Mouse (Mus musculus) stomach, postnatal 0 days (tissue): ENCODE data around the gene 6430628N08Rik. TPM values are rescaled to one million over a fixed set of nuclear protein-coding genes. Genes with fewer than 3 reads are reported as not detected.

Experiments used
- ATAC-seq: fragments of 200-750 bp; cut with Nextera tagmentation; 2 replicates; pipeline ENCODE4 v1.8.0; 2017; ENCODE audit not compliant: low FRiP score, low TSS enrichment
- DNase-seq: peaks from one replicate; pipeline ENCODE4 v3.0.0-alpha.2; 2016; ENCODE audit warnings: low spot score
- H3K27ac ChIP-seq: fragments of 300-500 bp; sonication (generic); replicated peaks from 2 replicates; pipeline ENCODE4 v1.5.1; 2014; ENCODE audit warnings: mild to moderate bottlenecking, control low read depth
- H3K27me3 ChIP-seq: fragments of 300-500 bp; sonication (generic); 2 replicates; pipeline ENCODE4 v1.6.1; 2014; ENCODE audit warnings: low read length; ENCODE audit not compliant: control insufficient read depth, insufficient read depth
- H3K36me3 ChIP-seq: fragments of 300-500 bp; sonication (generic); 2 replicates; pipeline ENCODE4 v1.6.1; 2014; ENCODE audit warnings: low read length, mixed read lengths; ENCODE audit not compliant: control insufficient read depth, insufficient read depth
- H3K4me1 ChIP-seq: fragments of 300-500 bp; sonication (generic); replicated peaks from 2 replicates; pipeline ENCODE4 v1.6.1; 2014; ENCODE audit warnings: antibody characterized with exemption; ENCODE audit not compliant: control insufficient read depth, insufficient read depth
- H3K4me2 ChIP-seq: fragments of 300-500 bp; sonication (generic); replicated peaks from 2 replicates; pipeline ENCODE4 v1.6.1; 2014; ENCODE audit warnings: low read depth, mild to moderate bottlenecking, control low read depth, moderate library complexity
- H3K4me3 ChIP-seq: fragments of 300-500 bp; sonication (generic); 2 replicates; pipeline ENCODE4 v1.5.1; 2014; ENCODE audit warnings: low read depth, low read length, control low read depth
- H3K9ac ChIP-seq: fragments of 300-500 bp; sonication (generic); 2 replicates; pipeline ENCODE4 v1.6.1; 2014; ENCODE audit warnings: mild to moderate bottlenecking, low read length, control low read depth, mixed read lengths
- H3K9me3 ChIP-seq: fragments of 300-500 bp; sonication (generic); 2 replicates; pipeline ENCODE4 v1.6.1; 2016; ENCODE audit warnings: low read length; ENCODE audit not compliant: control insufficient read depth
- CTCF ChIP-seq: IDR thresholded peaks from 2 replicates; pipeline ENCODE4 v1.5.1; 2016; ENCODE audit warnings: antibody characterized with exemption, low read depth, mild to moderate bottlenecking, moderate library complexity
- EP300 ChIP-seq: optimal IDR thresholded peaks from 2 replicates; pipeline ENCODE3; 2016; ENCODE audit warnings: antibody characterized with exemption
- WGBS: fragments of 180-500 bp; shearing (Covaris S2); extraction: QIAGEN DNeasy Blood & Tissue Kit; methylation state at CpG from one replicate; pipeline ENCODE4 v1.1.7; 2014; 5-methylcytosine and 5-hydroxymethylcytosine counted together
- polyA plus RNA-seq: library from polyadenylated mRNA; unstranded; fragments of >200 nt; fragmentation: Nextera tagmentation; extraction: Ambion mirVana; gene quantifications from 2 replicates; pipeline ENCODE4 v1.2.1, GENCODE M21; 2015

6430628N08Rik gene
- not detected in 2 replicates for polyA plus RNA-seq

GRCm38 (mm10) chr4:115890553-115890952 lies at the start of gene 6430628N08Rik:
Gene 6430628N08Rik, plus strand, starts transcription at chr4:115890665.
- no peak within 1 kb of the TSS for H3K27ac ChIP-seq
- no peak for ATAC-seq
- WGBS = under 1% methylated on average over 29 of the region's 31 CpGs

GRCm38 (mm10) chr4:115840842-115841241 lies 49.6 kb upstream of the 6430628N08Rik start:
- H3K9me3 ChIP-seq = no peaks in the 10 kb centered on the region
- no peak for DNase-seq
- H3K4me2 ChIP-seq = no peak overlapping the region
- no peak overlapping the region for H3K27ac ChIP-seq
- no peaks in the 10 kb centered on the region for H3K36me3 ChIP-seq
- H3K4me3 ChIP-seq = no peak overlapping the region
- WGBS = 89% methylated on average over 4 of the region's 4 CpGs
- no peaks in the 10 kb centered on the region for H3K27me3 ChIP-seq
- no peak overlapping the region for H3K9ac ChIP-seq
- TF ChIP-seq EP300 (no peak), CTCF (no peak)
- ATAC-seq = no peak
- no peaks in the 10 kb centered on the region for H3K4me1 ChIP-seq

More at GRCm38 (mm10) chr4:115890553-115890952, at the start of gene 6430628N08Rik:
- Histone ChIP-seq H3K4me3 (peak within 1 kb of the TSS; percentile 25), H3K9ac (0 out of 2 replicates have a peak within 1 kb of the TSS, but pooled peaks have one; percentile 31), H3K4me2 (peak within 1 kb of the TSS; percentile 47), H3K27me3 (no peaks in the 10 kb centered on the region; the same call in 1 of the 2 replicates), H3K4me1 (no peaks in the 10 kb centered on the region), H3K9me3 (no peaks in the 10 kb centered on the region), H3K36me3 (no peaks in the 10 kb centered on the region)
- no peak for DNase-seq
- TF ChIP-seq EP300 (no peak), CTCF (no peak)

GRCm38 (mm10) chr4:115846656-115847055 lies 43.8 kb upstream of the 6430628N08Rik start:
- Histone ChIP-seq H3K27me3 (no peaks in the 10 kb centered on the region), H3K4me2 (no peak overlapping the region), H3K9me3 (no peaks in the 10 kb centered on the region), H3K36me3 (no peaks in the 10 kb centered on the region; the same call in 1 of the 2 replicates), H3K27ac (no peak overlapping the region), H3K9ac (no peak overlapping the region), H3K4me3 (no peak overlapping the region), H3K4me1 (no peaks in the 10 kb centered on the region)
- TF ChIP-seq CTCF (no peak), EP300 (no peak)
- DNase-seq (no peak), ATAC-seq (no peak)
- 61% methylated on average over 2 of the region's 2 CpGs for WGBS

- Histone ChIP-seq H3K36me3 (no peaks in the 10 kb centered on the region; the same call in 1 of the 2 replicates), H3K9ac (no peak overlapping the region), H3K27ac (no peak overlapping the region), H3K9me3 (no peaks in the 10 kb centered on the region), H3K27me3 (no peaks in the 10 kb centered on the region), H3K4me2 (no peak overlapping the region), H3K4me1 (no peaks in the 10 kb centered on the region), H3K4me3 (no peak overlapping the region)
- DNase-seq (no peak), ATAC-seq (no peak)
- TF ChIP-seq CTCF (no peak), EP300 (no peak)
- 52% methylated on average over 5 of the region's 5 CpGs for WGBS
Measured at GRCm38 (mm10) chr4:115847377-115847776, 43.1 kb upstream of the 6430628N08Rik start.

GRCm38 (mm10) chr4:115848083-115848482 lies 42.4 kb upstream of the 6430628N08Rik start:
- ATAC-seq = no peak
- Histone ChIP-seq H3K27me3 (no peaks in the 10 kb centered on the region), H3K4me1 (no peaks in the 10 kb centered on the region), H3K4me2 (no peak overlapping the region), H3K36me3 (no peaks in the 10 kb centered on the region; the same call in 1 of the 2 replicates), H3K9ac (no peak overlapping the region), H3K4me3 (no peak overlapping the region), H3K9me3 (no peaks in the 10 kb centered on the region), H3K27ac (no peak overlapping the region)
- no peak for TF ChIP-seq EP300
- no peak for TF ChIP-seq CTCF
- 93% methylated on average over 1 of the region's 1 CpGs for WGBS
- DNase-seq = no peak

- peak; percentile 79 for ATAC-seq
- H3K27ac ChIP-seq = no peak overlapping the region
Measured at GRCm38 (mm10) chr4:115848990-115849677, 41.3 kb upstream of the 6430628N08Rik start.

More at GRCm38 (mm10) chr4:115848990-115849677, 41.3 kb upstream of the 6430628N08Rik start:
- peak; percentile 47 for DNase-seq
- no peak for TF ChIP-seq EP300
- TF ChIP-seq CTCF = no peak
- H3K4me1 ChIP-seq = no peaks in the 10 kb centered on the region
- H3K4me2 ChIP-seq = no peak overlapping the region
- H3K9ac ChIP-seq = no peak overlapping the region
- 48% methylated on average over 8 of the region's 8 CpGs for WGBS
- H3K9me3 ChIP-seq = no peaks in the 10 kb centered on the region
- H3K27me3 ChIP-seq = no peaks in the 10 kb centered on the region
- no peaks in the 10 kb centered on the region; the same call in 1 of the 2 replicates for H3K36me3 ChIP-seq
- no peak overlapping the region for H3K4me3 ChIP-seq
